Mouse (Mus musculus) heart, embryonic 12.5 days (tissue): ENCODE results near the gene Hist1h2bg. TPM values are rescaled to one million over a fixed set of nuclear protein-coding genes. Genes with fewer than 3 reads are reported as not detected.
"Not testable (repeated sequence)": the region's sequence is repeated elsewhere in the genome, so short reads cannot be mapped to it uniquely, and the experiment has no call there.

ENCODE experiments used
- ATAC-seq: fragments of 200-750 bp; cut with Nextera tagmentation; 2 replicates; pipeline ENCODE4 v1.8.0; 2017; ENCODE audit warnings: moderate TSS enrichment, moderate library complexity; ENCODE audit not compliant: insufficient number of reproducible peaks, low FRiP score
- H3K27ac ChIP-seq: fragments of 300-500 bp; sonication (generic); 2 replicates; pipeline ENCODE4 v1.5.1; 2016; ENCODE audit warnings: mild to moderate bottlenecking, moderate library complexity; ENCODE audit not compliant: poor library complexity, severe bottlenecking
- H3K27me3 ChIP-seq: fragments of 300-500 bp; sonication (generic); replicated peaks from 2 replicates; pipeline ENCODE4 v1.6.1; 2016; ENCODE audit warnings: mild to moderate bottlenecking, moderate library complexity
- H3K36me3 ChIP-seq: fragments of 300-500 bp; sonication (generic); 2 replicates; pipeline ENCODE4 v1.6.1; 2016; ENCODE audit warnings: mild to moderate bottlenecking, moderate library complexity
- H3K4me1 ChIP-seq: fragments of 300-500 bp; sonication (generic); replicated peaks from 2 replicates; pipeline ENCODE4 v1.6.1; 2016; ENCODE audit warnings: mild to moderate bottlenecking
- H3K4me2 ChIP-seq: fragments of 300-500 bp; sonication (generic); 2 replicates; pipeline ENCODE4 v1.6.1; 2016; ENCODE audit warnings: mild to moderate bottlenecking, moderate library complexity
- H3K4me3 ChIP-seq: fragments of 300-500 bp; sonication (generic); 2 replicates; pipeline ENCODE4 v1.5.1; 2016; ENCODE audit warnings: mild to moderate bottlenecking
- H3K9ac ChIP-seq: fragments of 300-500 bp; sonication (generic); 2 replicates; pipeline ENCODE4 v1.6.1; 2016; ENCODE audit warnings: mild to moderate bottlenecking, moderate library complexity
- H3K9me3 ChIP-seq: fragments of 300-500 bp; sonication (generic); replicated peaks from 2 replicates; pipeline ENCODE4 v1.6.1; 2016; ENCODE audit warnings: mild to moderate bottlenecking, moderate library complexity
- WGBS: fragments of 180-500 bp; shearing (Covaris S2); methylation state at CpG from one replicate; pipeline ENCODE4 v1.1.7; 2016; 5-methylcytosine and 5-hydroxymethylcytosine counted together
- polyA plus RNA-seq: library from polyadenylated mRNA; unstranded; fragments of >200 nt; fragmentation: Nextera tagmentation; extraction: Ambion mirVana; gene quantifications from 2 replicates; pipeline ENCODE4 v1.2.1, GENCODE M21; 2016

Gene Hist1h2bg
- polyA plus RNA-seq, 1 experiment from 2014 or later, result 4.8 TPM

DNA sequence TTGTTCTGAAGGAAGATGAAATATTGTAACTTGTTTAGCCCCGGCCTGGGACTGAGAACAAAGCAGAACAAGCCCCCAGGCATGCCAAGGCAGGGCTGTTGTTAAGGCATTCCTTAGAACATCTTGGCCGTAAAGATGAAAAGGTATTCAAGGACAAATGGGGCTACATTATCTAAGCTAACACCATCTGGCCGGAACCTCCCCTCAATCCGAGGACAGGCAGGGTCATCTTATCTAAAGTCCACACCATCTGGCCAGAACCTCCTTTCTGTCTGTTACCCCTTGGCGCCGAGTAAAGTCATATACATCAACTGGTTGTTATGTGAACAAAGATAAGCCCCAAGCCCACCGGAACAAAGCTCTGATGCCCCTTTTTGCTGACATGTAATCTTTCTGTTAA lies 20.7 kb downstream of the Hist1h2bg start:
- not testable (repeated sequence) for H3K27me3 ChIP-seq, H3K4me3 ChIP-seq, H3K4me2 ChIP-seq, ATAC-seq, H3K36me3 ChIP-seq, H3K9ac ChIP-seq, H3K9me3 ChIP-seq, H3K27ac ChIP-seq
- H3K4me1 ChIP-seq, result peaks cover 12% of the 10 kb centered on the region; the same call in 1 of the 2 replicates
- 64% methylated on average over 7 of the region's 7 CpGs for WGBS

DNA sequence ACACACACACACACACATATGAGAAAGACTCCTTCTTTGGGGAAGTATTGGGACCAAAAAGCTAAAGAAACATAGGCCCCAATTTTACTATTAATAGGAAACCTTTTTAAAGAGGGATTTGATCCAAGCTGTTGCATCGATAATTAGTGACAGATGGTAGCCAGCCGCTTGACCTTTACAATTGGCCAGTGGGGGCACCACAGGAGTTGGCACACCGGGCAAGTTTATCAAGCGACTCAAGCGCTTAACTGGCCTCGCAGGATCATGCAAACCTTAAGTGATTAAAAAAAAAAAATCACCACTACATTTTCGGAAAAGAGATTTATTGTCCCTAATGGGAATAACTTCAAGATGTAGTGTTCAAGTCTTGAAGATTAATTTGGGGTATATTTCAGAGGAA lies 21.4 kb downstream of the Hist1h2bg start:
- Histone ChIP-seq H3K4me3 (no peak overlapping the region), H3K4me2 (no peak overlapping the region), H3K4me1 (peaks cover 12% of the 10 kb centered on the region; the same call in 1 of the 2 replicates), H3K36me3 (no peaks in the 10 kb centered on the region), H3K9ac (no peak overlapping the region), H3K9me3 (no peaks in the 10 kb centered on the region), H3K27ac (no peak overlapping the region), H3K27me3 (no peaks in the 10 kb centered on the region)
- ATAC-seq, result no peak
- 92% methylated on average over 7 of the region's 7 CpGs for WGBS

DNA sequence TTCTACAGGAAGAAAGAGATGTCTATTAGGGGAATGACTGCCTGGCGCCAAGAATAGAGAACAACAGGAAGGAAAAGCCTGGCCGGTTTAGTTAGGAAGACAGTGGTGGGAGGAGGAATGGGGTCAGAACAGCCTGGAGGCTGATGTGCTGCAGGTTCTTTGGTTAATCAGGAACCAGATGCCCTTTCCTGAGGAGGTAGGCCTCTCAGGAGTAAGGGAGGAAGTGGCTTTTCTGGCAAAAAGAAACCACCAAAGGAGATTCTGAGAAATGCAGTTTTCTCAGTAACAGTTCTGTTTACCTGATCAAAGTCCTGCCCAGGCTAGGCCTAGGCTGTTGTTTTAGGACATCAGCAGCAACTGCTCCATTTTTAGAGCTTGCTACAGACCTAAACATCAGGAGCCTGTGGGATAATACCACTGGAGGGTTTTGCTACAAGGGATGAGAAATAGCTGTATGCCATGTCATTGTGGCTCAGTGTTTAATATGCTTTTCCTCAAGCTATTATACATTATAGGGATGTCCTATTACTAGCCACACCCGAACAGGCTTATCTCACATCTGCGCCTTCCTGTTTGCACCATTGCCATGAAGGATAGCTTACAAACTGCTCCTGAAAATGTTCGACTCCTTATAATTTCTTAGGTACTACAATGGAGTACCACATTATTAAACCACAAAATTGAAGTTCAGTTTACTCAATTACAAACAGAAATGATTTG lies 22.0 kb downstream of the Hist1h2bg start:
- 63% methylated on average over 5 of the region's 5 CpGs for WGBS
- Histone ChIP-seq H3K27ac (no peak overlapping the region; the same call in 1 of the 2 replicates), H3K4me1 (peaks cover 12% of the 10 kb centered on the region; the same call in 1 of the 2 replicates), H3K36me3 (no peaks in the 10 kb centered on the region), H3K9me3 (no peaks in the 10 kb centered on the region), H3K27me3 (no peaks in the 10 kb centered on the region), H3K9ac (no peak overlapping the region), H3K4me2 (no peak overlapping the region), H3K4me3 (no peak overlapping the region)
- ATAC-seq, result no peak

DNA sequence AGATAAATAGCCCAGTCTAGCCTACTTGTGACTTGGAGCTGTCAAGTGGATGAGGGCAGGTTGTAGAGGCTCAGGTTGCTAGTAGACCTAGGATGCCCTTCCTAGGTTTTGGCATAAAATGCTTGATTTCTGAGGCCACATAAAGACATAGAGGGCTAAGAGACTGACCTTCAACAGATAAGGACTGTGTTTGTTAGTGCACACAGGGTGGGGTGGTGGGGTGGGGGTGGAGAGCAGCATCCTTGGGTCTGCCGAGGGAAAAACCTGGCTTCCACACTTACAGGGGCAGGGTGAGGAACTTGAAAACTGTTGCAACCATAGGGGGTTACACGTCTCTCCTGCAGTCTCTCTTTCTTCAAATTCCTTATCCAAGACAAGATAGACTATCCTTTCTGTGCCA lies 24.0 kb downstream of the Hist1h2bg start:
- Histone ChIP-seq H3K27ac (no peak overlapping the region), H3K9ac (no peak overlapping the region), H3K4me3 (no peak overlapping the region), H3K36me3 (no peaks in the 10 kb centered on the region), H3K4me1 (peaks cover 12% of the 10 kb centered on the region; the same call in 1 of the 2 replicates), H3K4me2 (no peak overlapping the region), H3K27me3 (no peaks in the 10 kb centered on the region), H3K9me3 (no peaks in the 10 kb centered on the region)
- WGBS, result 59% methylated on average over 2 of the region's 2 CpGs
- ATAC-seq, result no peak

DNA sequence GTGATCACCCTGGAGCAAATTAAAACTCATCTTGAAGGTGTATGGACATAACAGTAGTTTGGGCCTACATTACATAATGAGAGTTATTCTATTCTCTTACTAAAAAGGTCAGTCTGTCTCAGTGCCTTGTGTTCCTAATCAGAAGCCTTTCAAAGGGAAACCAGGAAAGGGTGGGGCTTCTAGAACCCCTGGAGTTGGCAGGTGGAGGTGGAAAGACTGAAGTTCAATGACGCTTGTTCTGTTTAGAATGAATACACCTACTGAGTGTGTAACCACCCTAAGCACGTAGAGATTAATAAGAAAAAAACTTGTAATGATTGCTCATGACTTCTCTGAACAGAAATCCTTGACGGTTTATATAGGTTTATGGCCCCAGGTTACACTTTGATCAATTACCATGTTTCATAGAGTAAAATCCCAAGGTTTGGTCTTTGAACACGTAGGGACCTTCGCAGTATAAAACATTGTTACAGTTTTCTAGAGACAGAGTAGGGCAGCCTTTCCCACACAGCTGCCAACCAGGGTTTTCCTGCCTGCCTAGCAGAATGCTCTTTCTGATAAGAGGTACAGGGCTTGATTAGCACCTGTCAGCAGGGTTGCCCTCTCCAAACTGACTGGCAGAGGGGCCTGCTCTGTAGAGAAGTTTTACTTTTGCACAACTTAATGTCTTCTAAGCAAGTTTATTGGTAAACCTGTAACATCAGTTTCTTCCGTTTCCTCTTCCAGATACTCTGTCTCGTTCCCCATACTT lies 24.6 kb downstream of the Hist1h2bg start:
- no peak overlapping the region for H3K27ac ChIP-seq
- no peak for ATAC-seq
- WGBS, result 72% methylated on average over 7 of the region's 7 CpGs

DNA sequence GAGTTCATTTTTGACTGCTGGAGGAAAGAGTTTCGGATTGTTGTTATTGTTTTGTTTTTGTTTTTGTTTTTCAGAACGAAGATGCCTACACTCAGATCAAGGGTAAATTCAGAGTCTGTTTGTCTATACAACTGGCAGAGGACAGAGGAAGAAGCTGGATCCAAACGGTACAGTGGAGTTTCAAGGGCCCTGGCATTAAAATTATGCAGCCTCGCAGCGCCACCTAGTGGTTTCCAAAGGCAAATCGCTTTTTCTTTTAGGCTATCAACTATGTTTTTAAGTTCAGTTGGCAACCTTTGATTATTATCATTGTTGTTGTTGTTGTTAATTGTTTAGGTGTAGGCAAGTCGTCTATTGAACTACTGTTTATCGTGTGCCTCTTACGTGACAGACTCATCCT lies 26.8 kb downstream of the Hist1h2bg start:
- ATAC-seq, result no peak
- no peak overlapping the region for H3K4me2 ChIP-seq
- H3K9me3 ChIP-seq, result 0 out of 2 replicates have a peak, but pooled peaks cover 2% of the 10 kb centered on the region
- H3K36me3 ChIP-seq, result no peaks in the 10 kb centered on the region
- WGBS, result 6% methylated on average over 9 of the region's 9 CpGs
- no peaks in the 10 kb centered on the region for H3K27me3 ChIP-seq
- no peak overlapping the region for H3K4me3 ChIP-seq
- no peak overlapping the region for H3K27ac ChIP-seq
- peaks cover 11% of the 10 kb centered on the region; the same call in 1 of the 2 replicates for H3K4me1 ChIP-seq
- no peak overlapping the region for H3K9ac ChIP-seq

More for the DNA sequence above, 24.6 kb downstream of the Hist1h2bg start:
- Histone ChIP-seq H3K9ac (no peak overlapping the region; the same call in 1 of the 2 replicates), H3K27me3 (no peaks in the 10 kb centered on the region), H3K9me3 (no peaks in the 10 kb centered on the region), H3K4me1 (peaks cover 12% of the 10 kb centered on the region; the same call in 1 of the 2 replicates), H3K4me2 (no peak overlapping the region), H3K36me3 (no peaks in the 10 kb centered on the region), H3K4me3 (no peak overlapping the region)

DNA sequence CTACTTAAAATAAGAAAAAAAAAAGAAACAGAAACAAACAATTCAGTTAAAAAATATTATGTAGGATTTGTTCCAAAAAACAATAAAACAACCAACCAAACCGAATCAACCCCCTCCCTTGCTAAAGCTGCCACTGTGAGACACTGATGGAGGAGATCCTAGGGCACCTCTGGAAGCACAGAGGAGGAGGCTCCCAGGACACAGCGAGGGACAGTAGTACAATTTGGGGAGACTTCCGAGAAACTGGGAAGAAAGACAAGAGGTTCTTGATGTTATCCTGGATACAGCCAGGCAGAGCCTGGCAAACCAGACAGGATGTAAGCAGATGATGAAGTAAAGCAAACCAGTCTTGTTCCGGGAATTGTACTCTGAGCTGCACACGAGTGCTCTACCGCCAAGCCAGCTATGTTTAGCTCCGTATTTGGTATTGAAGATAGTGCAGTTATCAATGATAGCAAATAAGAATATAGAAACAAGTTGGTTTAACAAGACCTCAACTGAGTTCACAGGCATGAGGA lies 32.0 kb downstream of the Hist1h2bg start:
- 47% methylated on average over 7 of the region's 7 CpGs for WGBS

DNA sequence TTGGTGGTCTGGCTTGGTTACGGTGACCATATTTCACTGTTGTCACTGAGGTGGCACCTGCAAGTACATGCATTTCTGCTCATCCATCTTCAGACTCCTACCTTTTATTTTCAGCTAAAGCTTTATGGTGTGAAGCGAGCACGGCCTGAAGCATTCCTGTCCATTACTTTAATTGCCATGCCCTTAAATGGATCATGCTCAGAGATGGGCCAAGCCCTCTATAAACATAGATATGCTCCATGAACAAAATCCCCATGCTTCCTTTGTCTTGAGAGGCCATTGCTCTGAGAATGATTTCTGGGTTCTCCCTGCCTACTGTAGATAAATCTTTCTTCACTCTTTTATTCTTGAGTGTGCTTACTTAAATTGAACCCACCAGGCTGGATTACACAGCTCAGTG lies 33.3 kb downstream of the Hist1h2bg start:
- Histone ChIP-seq H3K27ac (no peak overlapping the region), H3K9ac (no peak overlapping the region), H3K36me3 (no peaks in the 10 kb centered on the region), H3K4me3 (no peak overlapping the region), H3K4me1 (0 out of 2 replicates have a peak, but pooled peaks cover 3% of the 10 kb centered on the region), H3K9me3 (0 out of 2 replicates have a peak, but pooled peaks cover 2% of the 10 kb centered on the region), H3K4me2 (no peak overlapping the region), H3K27me3 (no peaks in the 10 kb centered on the region)
- ATAC-seq, result no peak
- WGBS, result 85% methylated on average over 3 of the region's 3 CpGs

More for the DNA sequence above, 32.0 kb downstream of the Hist1h2bg start:
- Histone ChIP-seq H3K4me1 (0 out of 2 replicates have a peak, but pooled peaks cover 3% of the 10 kb centered on the region), H3K4me2 (no peak overlapping the region), H3K27ac (no peak overlapping the region), H3K36me3 (no peaks in the 10 kb centered on the region), H3K9ac (no peak overlapping the region), H3K27me3 (no peaks in the 10 kb centered on the region), H3K4me3 (no peak overlapping the region), H3K9me3 (0 out of 2 replicates have a peak, but pooled peaks cover 2% of the 10 kb centered on the region)
- ATAC-seq, result no peak

DNA sequence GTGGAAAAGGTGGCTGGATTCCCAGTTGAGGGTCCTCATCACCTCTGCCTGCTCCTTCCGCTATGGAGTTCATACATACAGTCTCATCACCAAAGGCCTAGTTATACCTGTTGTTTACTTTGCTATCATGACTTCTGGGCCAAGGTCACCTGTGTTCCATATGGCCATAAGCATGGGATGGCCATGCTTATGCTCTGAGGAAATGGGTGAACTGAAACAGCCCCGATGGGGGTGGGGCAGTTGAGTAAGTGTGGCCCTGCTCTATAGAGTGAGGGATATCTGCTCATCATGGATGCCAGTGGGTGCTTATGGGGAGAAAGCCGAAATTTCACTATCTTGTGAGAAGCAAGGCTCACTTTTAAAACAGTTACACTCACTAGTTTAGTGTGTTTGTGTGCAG lies 33.9 kb downstream of the Hist1h2bg start:
- Histone ChIP-seq H3K9me3 (0 out of 2 replicates have a peak, but pooled peaks cover 2% of the 10 kb centered on the region), H3K27ac (no peak overlapping the region), H3K4me1 (0 out of 2 replicates have a peak, but pooled peaks cover 3% of the 10 kb centered on the region), H3K27me3 (no peaks in the 10 kb centered on the region), H3K4me3 (no peak overlapping the region), H3K4me2 (no peak overlapping the region), H3K9ac (no peak overlapping the region), H3K36me3 (no peaks in the 10 kb centered on the region)
- no peak for ATAC-seq
- WGBS, result 81% methylated on average over 3 of the region's 3 CpGs

DNA sequence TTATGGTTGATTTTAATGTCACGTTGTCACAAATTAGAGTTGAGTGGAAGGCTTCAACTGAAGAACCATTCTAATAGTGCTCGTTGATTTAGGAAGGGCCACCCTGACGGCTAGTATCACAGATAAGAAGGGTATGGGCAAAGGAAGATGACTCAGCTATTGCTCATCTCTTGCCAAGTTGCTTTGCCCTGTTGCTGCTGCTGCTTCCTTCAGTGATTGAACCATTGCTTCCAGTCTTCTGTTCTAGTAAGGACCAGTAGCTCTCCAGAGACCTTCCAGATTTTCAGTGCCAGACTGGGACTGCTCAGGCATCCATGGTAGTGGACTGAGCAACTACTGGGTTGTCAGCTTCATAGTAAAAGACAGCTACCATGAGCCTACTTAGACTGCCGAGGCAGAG lies 38.0 kb downstream of the Hist1h2bg start:
- Histone ChIP-seq H3K4me2 (no peak overlapping the region), H3K9ac (no peak overlapping the region), H3K27me3 (no peaks in the 10 kb centered on the region), H3K36me3 (no peaks in the 10 kb centered on the region), H3K4me3 (no peak overlapping the region), H3K27ac (no peak overlapping the region), H3K9me3 (no peaks in the 10 kb centered on the region), H3K4me1 (no peaks in the 10 kb centered on the region)
- WGBS, result 57% methylated on average over 4 of the region's 4 CpGs
- no peak for ATAC-seq

DNA sequence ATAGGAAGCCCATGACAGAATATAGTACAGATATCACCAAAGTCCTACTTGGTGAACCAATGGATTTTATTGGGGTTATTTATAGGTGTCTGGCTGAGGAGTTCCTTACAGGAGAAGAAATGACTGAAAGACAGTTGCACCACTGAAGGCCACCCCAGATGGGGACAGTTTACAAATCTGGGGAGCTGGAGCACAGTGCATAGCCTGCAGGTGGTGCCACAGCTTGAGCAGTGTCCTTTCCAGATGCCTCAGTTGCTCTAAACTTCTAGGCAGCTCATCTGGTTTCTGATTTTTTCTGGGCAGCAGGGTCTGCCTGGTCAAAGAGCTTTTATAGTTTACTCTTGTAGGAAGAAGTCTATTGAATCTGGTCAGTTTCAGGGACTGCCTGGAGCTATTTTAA lies 38.6 kb downstream of the Hist1h2bg start:
- Histone ChIP-seq H3K4me3 (no peak overlapping the region), H3K27me3 (no peaks in the 10 kb centered on the region), H3K9me3 (no peaks in the 10 kb centered on the region), H3K27ac (no peak overlapping the region), H3K4me2 (no peak overlapping the region), H3K9ac (no peak overlapping the region), H3K36me3 (no peaks in the 10 kb centered on the region), H3K4me1 (no peaks in the 10 kb centered on the region)
- no peak for ATAC-seq
